Mouse (Mus musculus): ENCODE results near the gene Vstm5. TPM values are rescaled to one million over a fixed set of nuclear protein-coding genes. Genes with fewer than 3 reads are reported as not detected.

Vstm5 gene
- polyA plus RNA-seq, 1 experiment from 2014 or later: 10.8 TPM

DNA sequence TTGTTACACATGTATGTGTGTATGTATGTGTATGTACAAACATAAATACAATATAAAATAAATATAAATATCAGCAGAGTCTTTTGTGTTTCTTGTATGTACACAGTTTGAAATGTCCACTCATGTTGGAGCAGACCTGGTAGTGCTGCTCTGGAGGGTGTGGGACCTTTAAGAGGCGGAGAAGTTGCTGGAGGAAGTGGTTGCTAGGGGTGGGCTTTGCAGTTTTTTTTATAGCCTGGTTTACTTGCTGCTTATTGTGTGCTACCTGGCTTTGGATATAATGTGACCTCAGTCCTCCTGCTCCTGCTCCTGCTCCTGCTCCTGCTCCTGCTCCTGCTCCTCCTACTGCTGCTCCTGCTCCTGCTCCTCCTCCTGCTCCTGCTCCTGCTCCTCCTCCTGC lies 5.2 kb upstream of the Vstm5 start:
- H3K27ac ChIP-seq (ENCODE audit: low read depth): no peak overlapping the region
- WGBS: 96% methylated on average over 1 of the region's 1 CpGs
- H3K27me3 ChIP-seq (replicated peaks; ENCODE audit: control insufficient read depth, insufficient read depth, low read length): no peaks in the 10 kb centered on the region

DNA sequence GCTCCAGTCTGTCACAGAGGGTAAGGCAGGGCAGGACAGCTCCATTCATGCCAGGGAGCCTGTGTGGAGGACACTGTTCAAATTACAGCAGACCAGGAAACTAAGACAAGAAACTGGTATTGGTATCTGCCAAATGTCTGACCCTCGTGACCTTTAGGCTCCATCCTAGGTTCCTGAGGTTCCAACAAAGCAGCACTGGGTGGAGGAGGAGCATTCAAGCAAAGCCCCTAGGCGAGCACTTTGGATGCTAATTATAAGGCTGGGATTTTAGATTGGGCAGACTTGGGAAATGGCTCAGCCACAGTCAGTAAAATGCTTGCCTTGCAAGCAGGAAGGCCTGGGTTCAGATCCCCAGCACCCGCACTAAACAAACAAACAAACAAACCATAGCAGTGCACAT lies 2.9 kb upstream of the Vstm5 start:
- no peak for ATAC-seq (replicated peaks; ENCODE audit: low FRiP score, low TSS enrichment, low read depth)

More for the DNA sequence above, 5.2 kb upstream of the Vstm5 start:
- H3K4me2 ChIP-seq (ENCODE audit: low read length): no peak overlapping the region
- H3K9me3 ChIP-seq (ENCODE audit: control insufficient read depth, low read length): peaks cover 3% of the 10 kb centered on the region; the same call in 1 of the 2 replicates
- H3K36me3 ChIP-seq (ENCODE audit: control insufficient read depth, insufficient read depth, low read length): no peaks in the 10 kb centered on the region
- H3K9ac ChIP-seq (ENCODE audit: low read length): no peak overlapping the region
- H3K4me3 ChIP-seq (ENCODE audit: low read depth, low read length): no peak overlapping the region
- DNase-seq (ENCODE audit: low spot score) (no peak), ATAC-seq (replicated peaks; ENCODE audit: low FRiP score, low TSS enrichment, low read depth) (no peak)
- H3K4me1 ChIP-seq (replicated peaks; ENCODE audit: control insufficient read depth, insufficient read depth, low read length): peaks cover 5% of the 10 kb centered on the region; the same call in 1 of the 2 replicates

DNA sequence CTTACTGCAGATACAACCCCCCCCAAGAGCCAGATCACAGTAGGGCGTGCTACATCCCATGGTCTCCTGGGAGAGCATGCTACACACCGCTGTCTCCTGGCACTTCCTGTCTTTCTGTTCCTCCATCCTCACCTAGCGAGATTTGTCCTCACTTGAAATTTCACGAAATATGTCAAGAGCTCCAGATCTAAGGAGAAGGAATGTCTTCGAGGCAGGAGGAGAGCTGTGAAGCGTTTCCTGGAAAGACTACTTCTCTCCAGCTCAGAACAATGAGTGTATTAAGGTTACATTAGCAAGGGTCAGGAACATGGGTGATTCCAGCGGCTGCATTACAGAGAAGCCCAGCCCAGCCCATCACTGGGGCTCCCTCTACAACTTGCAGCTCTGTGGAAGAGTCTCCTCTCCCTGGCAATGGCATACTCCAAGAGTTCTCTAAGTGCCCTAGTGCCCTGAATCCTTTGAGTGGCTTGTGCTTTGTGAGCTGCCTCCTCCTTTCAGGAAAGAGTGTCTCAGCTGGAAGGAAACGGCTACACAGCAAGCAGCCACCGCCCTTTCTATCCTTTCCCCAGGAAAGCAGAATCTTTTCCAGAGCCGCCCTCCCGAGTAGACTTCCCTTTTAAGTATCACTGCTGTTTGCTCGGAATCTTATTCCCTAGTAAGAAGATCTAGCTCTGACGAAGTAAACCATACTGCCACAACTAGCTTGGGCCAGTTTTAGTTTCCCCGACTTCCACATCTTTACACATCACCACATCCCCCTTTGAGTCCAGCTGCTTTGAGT lies 1.1 kb upstream of the Vstm5 start:
- DNase-seq (ENCODE audit: low spot score) (peak; percentile 54), ATAC-seq (replicated peaks; ENCODE audit: low FRiP score, low TSS enrichment, low read depth) (no peak)
- 0 out of 2 replicates have a peak overlapping the region, but pooled peaks have one; percentile 11 for H3K27ac ChIP-seq (ENCODE audit: low read depth)
- H3K9ac ChIP-seq (ENCODE audit: low read length): no peak overlapping the region
- H3K36me3 ChIP-seq (ENCODE audit: control insufficient read depth, insufficient read depth, low read length): no peaks in the 10 kb centered on the region
- H3K4me2 ChIP-seq (ENCODE audit: low read length): no peak overlapping the region
- H3K9me3 ChIP-seq (ENCODE audit: control insufficient read depth, low read length): no peaks in the 10 kb centered on the region
- WGBS: 57% methylated on average over 14 of the region's 14 CpGs
- no peak overlapping the region for H3K4me3 ChIP-seq (ENCODE audit: low read depth, low read length)
- peaks cover 12% of the 10 kb centered on the region; the same call in 1 of the 2 replicates for H3K4me1 ChIP-seq (replicated peaks; ENCODE audit: control insufficient read depth, insufficient read depth, low read length)
- no peaks in the 10 kb centered on the region for H3K27me3 ChIP-seq (replicated peaks; ENCODE audit: control insufficient read depth, insufficient read depth, low read length)

More for the DNA sequence above, 2.9 kb upstream of the Vstm5 start:
- Histone ChIP-seq H3K9me3 (ENCODE audit: control insufficient read depth, low read length) (peaks cover 3% of the 10 kb centered on the region; the same call in 1 of the 2 replicates), H3K4me1 (replicated peaks; ENCODE audit: control insufficient read depth, insufficient read depth, low read length) (peaks cover 12% of the 10 kb centered on the region; the same call in 1 of the 2 replicates), H3K27ac (ENCODE audit: low read depth) (no peak overlapping the region), H3K9ac (ENCODE audit: low read length) (no peak overlapping the region), H3K4me2 (ENCODE audit: low read length) (no peak overlapping the region), H3K36me3 (ENCODE audit: control insufficient read depth, insufficient read depth, low read length) (no peaks in the 10 kb centered on the region), H3K27me3 (replicated peaks; ENCODE audit: control insufficient read depth, insufficient read depth, low read length) (no peaks in the 10 kb centered on the region), H3K4me3 (ENCODE audit: low read depth, low read length) (no peak overlapping the region)
- 85% methylated on average over 3 of the region's 3 CpGs for WGBS
- no peak for DNase-seq (ENCODE audit: low spot score)

DNA sequence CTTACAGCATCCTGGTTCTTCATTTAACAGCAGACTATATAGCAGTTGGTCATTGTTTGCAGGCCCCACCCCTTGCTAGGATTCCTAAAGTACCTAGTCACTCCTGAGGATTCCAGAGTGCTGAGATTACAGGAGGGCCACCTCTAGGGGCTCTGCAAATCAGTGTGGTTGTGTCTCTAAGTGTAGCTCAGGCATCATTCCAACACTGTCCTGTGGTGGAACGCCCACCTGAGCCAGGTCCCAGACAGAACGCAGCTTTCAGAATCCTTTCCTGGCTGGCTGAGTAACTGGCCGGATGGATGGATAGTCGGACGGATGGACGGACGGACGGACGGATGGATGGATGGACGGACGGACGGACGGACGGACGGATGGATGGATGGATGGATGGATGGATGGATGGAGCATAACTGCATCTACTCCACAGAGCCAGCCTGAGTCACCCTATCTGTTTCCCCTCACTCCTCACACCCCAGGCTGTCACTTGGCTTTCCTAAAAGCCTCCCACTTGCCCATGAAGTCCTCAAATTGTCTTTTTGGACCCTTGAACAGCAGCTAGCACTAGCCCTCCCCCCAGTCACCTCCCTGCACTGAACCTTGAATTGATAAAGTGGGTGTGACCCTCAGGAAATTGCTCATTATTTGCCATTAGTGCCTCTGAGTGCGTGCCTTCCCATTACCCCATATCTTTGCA lies 401 bp upstream of the Vstm5 start:
- no peak for DNase-seq (ENCODE audit: low spot score)
- Histone ChIP-seq H3K9me3 (ENCODE audit: control insufficient read depth, low read length) (no peaks in the 10 kb centered on the region), H3K4me3 (ENCODE audit: low read depth, low read length) (peak overlapping the region; percentile 44), H3K27ac (ENCODE audit: low read depth) (peak overlapping the region; percentile 54; the same call in 1 of the 2 replicates), H3K27me3 (replicated peaks; ENCODE audit: control insufficient read depth, insufficient read depth, low read length) (no peaks in the 10 kb centered on the region), H3K4me1 (replicated peaks; ENCODE audit: control insufficient read depth, insufficient read depth, low read length) (peaks cover 12% of the 10 kb centered on the region; the same call in 1 of the 2 replicates), H3K36me3 (ENCODE audit: control insufficient read depth, insufficient read depth, low read length) (no peaks in the 10 kb centered on the region), H3K9ac (ENCODE audit: low read length) (no peak overlapping the region; the same call in 1 of the 2 replicates), H3K4me2 (ENCODE audit: low read length) (peak overlapping the region; percentile 79)
- peak; percentile 67 for ATAC-seq (replicated peaks; ENCODE audit: low FRiP score, low TSS enrichment, low read depth)
- WGBS: 63% methylated on average over 16 of the region's 16 CpGs

DNA sequence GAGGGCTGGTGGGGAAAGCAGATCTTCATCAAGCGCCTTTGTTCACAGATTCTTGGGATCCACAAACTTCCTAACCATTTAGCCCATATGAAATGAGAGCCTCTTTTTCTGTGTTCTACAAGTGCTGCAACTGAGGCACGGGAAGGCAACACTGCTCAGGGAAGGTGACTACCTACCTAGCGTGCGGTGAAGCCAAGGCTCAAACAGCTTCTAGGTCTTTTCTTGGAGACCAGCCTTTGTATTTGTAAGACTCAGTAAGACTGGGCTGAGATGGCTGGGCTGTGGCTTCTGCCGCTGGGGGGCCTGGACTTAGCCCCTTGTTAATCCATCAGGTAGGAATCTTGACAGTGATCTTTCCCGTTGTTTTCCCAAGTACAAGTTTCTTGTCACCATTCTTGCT lies 1.2 kb downstream of the Vstm5 start:
- ATAC-seq (replicated peaks; ENCODE audit: low FRiP score, low TSS enrichment, low read depth) (no peak), DNase-seq (ENCODE audit: low spot score) (peak; percentile 51)
- Histone ChIP-seq H3K9me3 (ENCODE audit: control insufficient read depth, low read length) (no peaks in the 10 kb centered on the region), H3K4me3 (ENCODE audit: low read depth, low read length) (peak overlapping the region; percentile 44; the same call in 1 of the 2 replicates), H3K4me2 (ENCODE audit: low read length) (peak overlapping the region; percentile 79), H3K27me3 (replicated peaks; ENCODE audit: control insufficient read depth, insufficient read depth, low read length) (no peaks in the 10 kb centered on the region), H3K36me3 (ENCODE audit: control insufficient read depth, insufficient read depth, low read length) (no peaks in the 10 kb centered on the region), H3K27ac (ENCODE audit: low read depth) (no peak overlapping the region), H3K4me1 (replicated peaks; ENCODE audit: control insufficient read depth, insufficient read depth, low read length) (peaks cover 12% of the 10 kb centered on the region; the same call in 1 of the 2 replicates), H3K9ac (ENCODE audit: low read length) (no peak overlapping the region; the same call in 1 of the 2 replicates)
- WGBS: 90% methylated on average over 6 of the region's 6 CpGs

DNA sequence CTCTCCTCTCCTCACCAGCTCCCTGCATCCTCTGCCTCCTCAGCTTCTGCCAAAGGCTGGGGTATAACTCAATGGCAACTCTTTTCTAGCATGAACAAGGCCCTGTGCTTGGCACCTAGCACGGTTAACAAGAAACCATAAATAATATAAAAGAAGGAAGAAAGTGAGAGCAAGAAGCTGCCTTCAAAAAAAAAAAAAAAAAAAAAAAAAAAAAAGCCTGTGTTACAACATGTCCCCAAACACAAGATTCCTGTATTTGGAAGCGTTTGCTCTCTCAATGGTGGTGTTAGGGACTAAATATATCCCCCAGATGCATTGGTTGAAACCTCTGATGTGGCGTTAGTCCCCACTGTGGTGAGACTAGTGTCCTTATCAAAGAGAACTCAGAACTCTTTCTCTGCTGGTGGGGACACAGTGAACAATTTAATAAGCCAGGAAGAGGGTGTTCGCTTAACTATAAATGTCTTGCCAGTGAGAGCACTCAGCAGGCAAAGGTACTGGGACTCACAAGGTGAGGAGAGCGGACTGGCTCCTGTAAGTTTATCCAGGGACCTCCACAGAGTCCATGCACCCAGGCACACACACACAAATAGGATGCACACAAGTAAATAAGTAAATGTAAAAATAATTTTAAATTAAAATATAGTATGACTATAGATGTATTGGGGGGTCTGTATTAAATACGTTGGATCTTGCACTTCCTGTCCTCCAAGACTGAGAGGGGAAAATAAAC lies 2.2 kb downstream of the Vstm5 start:
- DNase-seq (ENCODE audit: low spot score) (peak; percentile 48), ATAC-seq (replicated peaks; ENCODE audit: low FRiP score, low TSS enrichment, low read depth) (no peak)
- Histone ChIP-seq H3K9me3 (ENCODE audit: control insufficient read depth, low read length) (no peaks in the 10 kb centered on the region), H3K4me2 (ENCODE audit: low read length) (no peak overlapping the region), H3K4me3 (ENCODE audit: low read depth, low read length) (no peak overlapping the region), H3K27me3 (replicated peaks; ENCODE audit: control insufficient read depth, insufficient read depth, low read length) (no peaks in the 10 kb centered on the region), H3K27ac (ENCODE audit: low read depth) (no peak overlapping the region), H3K4me1 (replicated peaks; ENCODE audit: control insufficient read depth, insufficient read depth, low read length) (peaks cover 12% of the 10 kb centered on the region; the same call in 1 of the 2 replicates), H3K36me3 (ENCODE audit: control insufficient read depth, insufficient read depth, low read length) (no peaks in the 10 kb centered on the region), H3K9ac (ENCODE audit: low read length) (no peak overlapping the region)
- WGBS: 73% methylated on average over 6 of the region's 6 CpGs

DNA sequence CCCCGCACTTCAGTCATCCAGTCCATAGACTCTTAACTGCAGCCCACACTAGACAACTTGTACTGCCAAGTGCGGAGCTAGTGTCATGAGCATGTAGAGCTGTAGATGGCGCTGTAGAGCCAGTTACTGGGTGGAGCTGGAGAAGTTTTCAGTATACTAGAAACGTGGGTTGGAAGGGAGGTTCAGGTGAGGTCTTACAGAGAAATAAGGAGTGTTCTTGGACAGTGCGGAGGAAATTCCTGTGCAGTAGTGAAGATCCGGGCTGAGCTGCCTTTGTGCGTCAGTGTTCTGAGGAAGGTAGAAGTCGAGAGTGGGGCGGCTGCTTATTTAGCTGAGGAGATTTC lies 2.7 kb downstream of the Vstm5 start:
- no peak overlapping the region for H3K4me2 ChIP-seq (ENCODE audit: low read length)
- no peak overlapping the region for H3K9ac ChIP-seq (ENCODE audit: low read length)
- no peaks in the 10 kb centered on the region for H3K27me3 ChIP-seq (replicated peaks; ENCODE audit: control insufficient read depth, insufficient read depth, low read length)
- no peaks in the 10 kb centered on the region for H3K9me3 ChIP-seq (ENCODE audit: control insufficient read depth, low read length)
- H3K4me3 ChIP-seq (ENCODE audit: low read depth, low read length): no peak overlapping the region
- H3K4me1 ChIP-seq (replicated peaks; ENCODE audit: control insufficient read depth, insufficient read depth, low read length): peaks cover 12% of the 10 kb centered on the region; the same call in 1 of the 2 replicates
- no peak overlapping the region for H3K27ac ChIP-seq (ENCODE audit: low read depth)
- peak; percentile 84 for DNase-seq (ENCODE audit: low spot score)
- no peaks in the 10 kb centered on the region for H3K36me3 ChIP-seq (ENCODE audit: control insufficient read depth, insufficient read depth, low read length)
- 41% methylated on average over 9 of the region's 9 CpGs for WGBS
- no peak for ATAC-seq (replicated peaks; ENCODE audit: low FRiP score, low TSS enrichment, low read depth)

DNA sequence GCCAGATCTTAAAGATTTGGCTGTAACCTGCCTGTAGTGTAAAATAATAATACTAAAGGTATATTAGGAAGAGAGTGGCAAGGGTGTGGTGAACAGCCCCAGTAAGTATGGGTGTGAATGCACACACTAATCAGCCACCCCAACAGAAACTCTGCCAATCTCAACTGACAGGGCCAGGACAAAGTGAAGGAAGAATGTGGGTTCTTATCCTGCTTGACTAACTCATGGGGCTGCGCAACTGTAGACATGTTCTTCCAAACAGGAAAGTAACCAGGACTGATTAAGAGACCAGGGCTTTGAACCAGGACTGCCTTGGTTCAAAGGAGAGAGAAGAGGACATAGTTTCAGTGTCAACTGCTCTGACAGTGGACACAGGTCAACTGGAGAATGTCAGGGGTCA lies 3.3 kb downstream of the Vstm5 start:
- Histone ChIP-seq H3K9me3 (ENCODE audit: control insufficient read depth, low read length) (no peaks in the 10 kb centered on the region), H3K9ac (ENCODE audit: low read length) (no peak overlapping the region), H3K4me3 (ENCODE audit: low read depth, low read length) (no peak overlapping the region), H3K4me1 (replicated peaks; ENCODE audit: control insufficient read depth, insufficient read depth, low read length) (peaks cover 12% of the 10 kb centered on the region; the same call in 1 of the 2 replicates), H3K27me3 (replicated peaks; ENCODE audit: control insufficient read depth, insufficient read depth, low read length) (no peaks in the 10 kb centered on the region), H3K4me2 (ENCODE audit: low read length) (no peak overlapping the region), H3K36me3 (ENCODE audit: control insufficient read depth, insufficient read depth, low read length) (no peaks in the 10 kb centered on the region), H3K27ac (ENCODE audit: low read depth) (no peak overlapping the region)
- peak; percentile 32 for DNase-seq (ENCODE audit: low spot score)
- no peak for ATAC-seq (replicated peaks; ENCODE audit: low FRiP score, low TSS enrichment, low read depth)
- WGBS: 100% methylated on average over 1 of the region's 1 CpGs
